Mouse (Mus musculus): ENCODE measurements around the gene Rnf167. TPM values are rescaled to one million over a fixed set of nuclear protein-coding genes. Genes with fewer than 3 reads are reported as not detected.
A peak's percentile ranks its signal among the peaks of the same experiment; 100 is the strongest.

Gene Rnf167
- polyA plus RNA-seq, 1 experiment from 2014 or later = 92.9 TPM

- no peak for ATAC-seq (ENCODE audit: insufficient read depth, low FRiP score, low TSS enrichment)
- 93% methylated on average over 9 of the region's 9 CpGs for WGBS
- Histone ChIP-seq H3K4me1 (ENCODE audit: control insufficient read depth, insufficient read depth, low read length) (0 out of 2 replicates have a peak, but pooled peaks cover 4% of the 10 kb centered on the region), H3K9ac (ENCODE audit: low read length) (no peak overlapping the region), H3K9me3 (ENCODE audit: control insufficient read depth, low read length) (no peaks in the 10 kb centered on the region), H3K27ac (ENCODE audit: low read depth, low read length) (no peak overlapping the region), H3K36me3 (ENCODE audit: control insufficient read depth, insufficient read depth, low read length) (peaks cover 14% of the 10 kb centered on the region; the same call in 1 of the 2 replicates), H3K27me3 (ENCODE audit: control insufficient read depth, insufficient read depth, low read length) (no peaks in the 10 kb centered on the region), H3K4me3 (ENCODE audit: low read depth, low read length) (no peak overlapping the region), H3K4me2 (ENCODE audit: low read depth) (no peak overlapping the region)
- DNase-seq (ENCODE audit: low spot score) = no peak
Measured at GRCm38 (mm10) chr11:70664741-70665140, 17.7 kb downstream of the Rnf167 start.

DNA sequence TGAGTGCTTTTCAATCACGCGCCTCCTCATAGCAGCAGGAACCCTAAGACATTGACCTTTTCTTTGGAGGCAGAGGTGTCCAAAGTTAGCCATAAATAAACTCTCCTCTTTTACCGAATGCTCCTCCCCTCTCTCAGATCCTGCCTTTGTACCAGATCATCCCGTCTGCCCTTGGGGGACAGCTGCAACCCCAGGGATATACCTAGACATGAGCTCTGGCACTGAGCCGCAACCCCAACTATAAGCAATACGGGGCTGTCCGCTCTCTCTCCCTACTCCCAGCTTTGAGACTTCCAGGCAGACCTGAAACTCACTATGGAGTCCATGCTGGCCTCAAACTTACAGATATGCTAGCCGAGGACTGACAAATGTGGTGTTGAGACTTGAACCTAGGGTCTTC, 19.7 kb downstream of the Rnf167 start:
- Histone ChIP-seq H3K27me3 (ENCODE audit: control insufficient read depth, insufficient read depth, low read length) (no peaks in the 10 kb centered on the region), H3K4me1 (ENCODE audit: control insufficient read depth, insufficient read depth, low read length) (peaks cover 8% of the 10 kb centered on the region; the same call in 1 of the 2 replicates), H3K9ac (ENCODE audit: low read length) (no peak overlapping the region), H3K36me3 (ENCODE audit: control insufficient read depth, insufficient read depth, low read length) (peaks cover 14% of the 10 kb centered on the region; the same call in 1 of the 2 replicates), H3K4me2 (ENCODE audit: low read depth) (no peak overlapping the region), H3K9me3 (ENCODE audit: control insufficient read depth, low read length) (no peaks in the 10 kb centered on the region), H3K27ac (ENCODE audit: low read depth, low read length) (no peak overlapping the region), H3K4me3 (ENCODE audit: low read depth, low read length) (no peak overlapping the region)
- 94% methylated on average over 8 of the region's 8 CpGs for WGBS
- ATAC-seq (ENCODE audit: insufficient read depth, low FRiP score, low TSS enrichment) (no peak), DNase-seq (ENCODE audit: low spot score) (no peak)

DNA sequence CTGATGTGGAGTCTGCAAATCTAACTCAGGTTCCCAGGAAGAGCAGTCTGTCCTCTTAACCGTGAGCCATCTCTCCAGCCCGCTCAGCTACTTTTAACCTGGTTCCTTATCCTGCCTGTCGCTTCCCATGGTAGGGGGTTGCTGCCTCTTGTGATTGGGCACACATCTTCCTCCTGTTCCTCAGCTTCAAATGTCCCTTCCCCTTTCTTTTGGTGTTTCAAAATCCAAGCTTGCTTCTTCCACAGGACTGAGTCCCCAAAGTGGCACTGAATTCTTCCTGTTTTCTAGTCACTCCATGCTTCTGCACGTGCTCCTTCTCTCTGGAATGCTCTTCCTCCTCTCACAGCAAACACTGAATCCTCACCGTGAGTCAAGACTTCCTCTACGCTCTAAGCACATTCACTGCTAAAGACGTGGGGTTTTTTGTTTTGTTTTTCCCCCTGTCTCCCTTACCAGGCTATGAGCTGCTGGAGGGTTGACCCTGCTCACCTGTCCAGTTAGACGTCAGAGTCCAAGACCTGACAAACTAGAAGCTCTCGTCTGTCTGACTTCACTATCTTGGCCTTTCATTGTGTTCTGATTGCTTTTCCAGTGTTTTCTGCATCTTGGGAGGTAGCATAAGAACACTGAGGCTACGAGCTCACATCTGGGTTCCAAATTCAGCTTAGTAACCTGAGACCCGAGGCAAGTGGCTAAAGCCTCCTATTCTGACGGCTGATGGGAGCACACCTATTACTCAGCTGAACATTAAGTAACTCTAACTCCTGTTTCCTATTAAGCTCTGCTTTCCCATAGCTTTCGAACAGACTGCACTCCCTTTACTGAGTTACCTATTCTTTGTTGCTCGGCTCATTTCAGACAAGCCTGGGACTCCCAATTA, 20.5 kb downstream of the Rnf167 start:
- Histone ChIP-seq H3K27me3 (ENCODE audit: control insufficient read depth, insufficient read depth, low read length) (no peaks in the 10 kb centered on the region), H3K27ac (ENCODE audit: low read depth, low read length) (peak overlapping the region; percentile 93), H3K4me1 (ENCODE audit: control insufficient read depth, insufficient read depth, low read length) (peaks cover 8% of the 10 kb centered on the region; the same call in 1 of the 2 replicates), H3K4me3 (ENCODE audit: low read depth, low read length) (peak overlapping the region; percentile 60), H3K36me3 (ENCODE audit: control insufficient read depth, insufficient read depth, low read length) (peaks cover 13% of the 10 kb centered on the region; the same call in 1 of the 2 replicates), H3K9me3 (ENCODE audit: control insufficient read depth, low read length) (no peaks in the 10 kb centered on the region), H3K4me2 (ENCODE audit: low read depth) (peak overlapping the region; percentile 79), H3K9ac (ENCODE audit: low read length) (no peak overlapping the region)
- DNase-seq (ENCODE audit: low spot score) (no peak), ATAC-seq (ENCODE audit: insufficient read depth, low FRiP score, low TSS enrichment) (no peak)
- whole genome bisulfite sequencing = 73% methylated on average over 14 of the region's 14 CpGs

DNA sequence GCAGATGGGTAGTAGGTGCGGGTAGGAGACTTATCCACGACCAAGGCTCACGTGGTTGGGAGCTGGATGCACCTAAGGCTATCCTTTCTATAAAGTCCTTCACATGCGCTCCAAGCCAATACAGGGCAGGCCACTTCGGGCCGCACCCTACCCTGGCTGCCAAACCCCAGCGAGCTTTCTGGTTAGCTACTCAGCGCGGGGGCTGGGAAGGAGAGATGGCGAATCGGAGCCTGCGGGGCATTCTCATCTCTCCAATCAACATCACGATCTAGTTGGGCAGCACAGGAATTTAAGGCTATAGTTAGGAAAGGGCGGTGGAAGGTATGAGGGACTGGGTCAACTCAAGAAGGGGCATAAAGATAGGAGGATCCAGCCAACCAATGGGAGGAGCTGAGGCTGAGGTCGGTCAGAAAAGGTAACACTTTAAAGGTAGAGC, 21.3 kb downstream of the Rnf167 start:
- peak overlapping the region; percentile 93 for H3K27ac ChIP-seq (ENCODE audit: low read depth, low read length)
- H3K4me3 ChIP-seq (ENCODE audit: low read depth, low read length) = peak overlapping the region; percentile 60
- peak overlapping the region; percentile 79 for H3K4me2 ChIP-seq (ENCODE audit: low read depth)
- peaks cover 8% of the 10 kb centered on the region; the same call in 1 of the 2 replicates for H3K4me1 ChIP-seq (ENCODE audit: control insufficient read depth, insufficient read depth, low read length)
- H3K36me3 ChIP-seq (ENCODE audit: control insufficient read depth, insufficient read depth, low read length) = peaks cover 8% of the 10 kb centered on the region; the same call in 1 of the 2 replicates
- ATAC-seq (ENCODE audit: insufficient read depth, low FRiP score, low TSS enrichment) (peak; percentile 40), DNase-seq (ENCODE audit: low spot score) (no peak)
- no peaks in the 10 kb centered on the region for H3K27me3 ChIP-seq (ENCODE audit: control insufficient read depth, insufficient read depth, low read length)
- peak overlapping the region; percentile 49 for H3K9ac ChIP-seq (ENCODE audit: low read length)
- WGBS = under 1% methylated on average over 15 of the region's 15 CpGs
- H3K9me3 ChIP-seq (ENCODE audit: control insufficient read depth, low read length) = no peaks in the 10 kb centered on the region

DNA sequence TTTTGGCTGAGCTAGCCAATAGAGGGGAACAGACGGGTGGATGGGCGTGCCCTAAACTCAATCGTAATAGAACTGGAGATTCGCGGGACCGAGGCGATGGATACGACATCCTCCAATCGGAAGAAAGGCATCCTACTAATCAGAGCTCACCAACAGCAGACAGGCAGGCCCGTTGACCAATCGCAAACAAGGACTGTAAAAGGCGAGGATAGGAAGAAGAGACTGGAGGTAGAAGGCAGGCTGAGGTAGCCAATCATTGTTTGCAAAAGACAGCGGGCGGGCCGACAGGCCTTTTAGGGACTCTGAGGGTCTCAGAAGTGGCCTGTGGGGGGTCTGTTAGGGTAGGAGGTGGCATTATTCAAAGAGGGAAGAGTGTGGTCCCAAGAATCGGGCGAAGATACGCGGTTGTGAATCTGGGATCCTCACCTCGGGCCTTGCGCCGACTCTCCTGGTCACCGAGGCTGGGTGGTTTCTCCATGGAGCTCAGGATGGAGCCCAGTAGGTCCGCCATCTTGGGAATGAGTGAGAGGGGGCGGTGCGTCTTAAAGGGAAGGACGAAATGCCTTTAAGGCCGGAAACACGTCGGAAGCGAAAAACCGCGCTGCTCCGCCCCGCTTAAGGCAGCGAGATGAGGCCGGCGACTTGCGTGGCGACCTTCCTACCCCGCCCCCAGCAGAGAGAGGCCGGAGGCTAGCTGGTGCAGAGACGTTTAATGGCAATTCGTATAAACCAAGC, 21.9 kb downstream of the Rnf167 start, which contains the start of gene Spag7:
TSS of gene Spag7 (minus strand) at position 646 of the 735 bp plus-strand sequence.
- H3K9me3 ChIP-seq (ENCODE audit: control insufficient read depth, low read length) = no peaks in the 10 kb centered on the region
- H3K27me3 ChIP-seq (ENCODE audit: control insufficient read depth, insufficient read depth, low read length) = no peaks in the 10 kb centered on the region
- WGBS = under 1% methylated on average over 44 of the region's 44 CpGs
- peaks cover 8% of the 10 kb centered on the region; the same call in 1 of the 2 replicates for H3K36me3 ChIP-seq (ENCODE audit: control insufficient read depth, insufficient read depth, low read length)
- peak within 1 kb of the TSS; percentile 98 for H3K4me2 ChIP-seq (ENCODE audit: low read depth)
- H3K9ac ChIP-seq (ENCODE audit: low read length) = peak within 1 kb of the TSS; percentile 74
- peak; percentile 97 for DNase-seq (ENCODE audit: low spot score)
- peaks cover 8% of the 10 kb centered on the region; the same call in 1 of the 2 replicates for H3K4me1 ChIP-seq (ENCODE audit: control insufficient read depth, insufficient read depth, low read length)
- H3K4me3 ChIP-seq (ENCODE audit: low read depth, low read length) = peak within 1 kb of the TSS; percentile 60
- ATAC-seq (ENCODE audit: insufficient read depth, low FRiP score, low TSS enrichment) = peak; percentile 95
- peak within 1 kb of the TSS; percentile 93 for H3K27ac ChIP-seq (ENCODE audit: low read depth, low read length)

DNA sequence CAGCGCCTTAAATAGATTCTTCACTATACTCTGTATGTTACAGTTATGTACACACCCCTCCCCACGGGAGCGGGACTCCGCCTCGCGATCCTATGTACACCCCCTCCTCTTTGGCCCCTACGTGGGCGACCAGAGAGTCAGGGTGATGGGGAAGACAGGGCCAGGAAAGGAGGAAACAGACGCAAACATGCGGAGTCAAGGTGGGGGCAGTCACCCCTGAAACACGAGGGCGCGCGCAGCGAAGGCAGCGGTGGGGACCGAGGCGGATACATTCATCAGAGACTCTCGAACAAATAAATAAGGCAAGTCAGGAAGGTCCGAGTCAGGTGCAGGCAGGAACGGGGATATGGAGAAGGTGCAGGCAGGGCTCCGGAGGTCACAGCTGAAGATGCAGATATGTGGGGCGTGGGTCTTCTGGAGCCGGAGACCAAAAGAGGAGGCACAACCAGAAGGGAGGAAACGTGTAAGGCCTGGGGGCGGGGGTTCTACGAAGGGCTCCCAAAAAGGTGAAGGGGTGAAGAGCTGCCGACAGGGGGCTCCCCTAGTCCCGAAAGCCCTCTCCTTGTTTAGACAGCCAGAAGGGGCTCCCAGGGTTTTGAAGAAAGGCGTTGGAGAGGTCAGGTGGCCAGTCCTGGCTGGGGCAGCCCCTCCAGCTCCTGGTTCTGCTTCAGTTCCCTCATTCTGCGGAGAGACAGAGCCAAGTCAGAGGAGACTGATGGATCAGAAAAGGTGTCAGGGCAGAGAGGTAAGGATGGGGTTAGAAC, 22.7 kb downstream of the Rnf167 start:
- no peaks in the 10 kb centered on the region for H3K27me3 ChIP-seq (ENCODE audit: control insufficient read depth, insufficient read depth, low read length)
- WGBS = under 1% methylated on average over 30 of the region's 31 CpGs
- peak overlapping the region; percentile 74 for H3K9ac ChIP-seq (ENCODE audit: low read length)
- H3K27ac ChIP-seq (ENCODE audit: low read depth, low read length) = peak overlapping the region; percentile 93
- peaks cover 8% of the 10 kb centered on the region; the same call in 1 of the 2 replicates for H3K4me1 ChIP-seq (ENCODE audit: control insufficient read depth, insufficient read depth, low read length)
- peaks cover 4% of the 10 kb centered on the region; the same call in 1 of the 2 replicates for H3K36me3 ChIP-seq (ENCODE audit: control insufficient read depth, insufficient read depth, low read length)
- peak; percentile 80 for DNase-seq (ENCODE audit: low spot score)
- peak overlapping the region; percentile 98 for H3K4me2 ChIP-seq (ENCODE audit: low read depth)
- ATAC-seq (ENCODE audit: insufficient read depth, low FRiP score, low TSS enrichment) = no peak; the same call in none of the 2 replicates
- peak overlapping the region; percentile 60 for H3K4me3 ChIP-seq (ENCODE audit: low read depth, low read length)
- no peaks in the 10 kb centered on the region for H3K9me3 ChIP-seq (ENCODE audit: control insufficient read depth, low read length)

DNA sequence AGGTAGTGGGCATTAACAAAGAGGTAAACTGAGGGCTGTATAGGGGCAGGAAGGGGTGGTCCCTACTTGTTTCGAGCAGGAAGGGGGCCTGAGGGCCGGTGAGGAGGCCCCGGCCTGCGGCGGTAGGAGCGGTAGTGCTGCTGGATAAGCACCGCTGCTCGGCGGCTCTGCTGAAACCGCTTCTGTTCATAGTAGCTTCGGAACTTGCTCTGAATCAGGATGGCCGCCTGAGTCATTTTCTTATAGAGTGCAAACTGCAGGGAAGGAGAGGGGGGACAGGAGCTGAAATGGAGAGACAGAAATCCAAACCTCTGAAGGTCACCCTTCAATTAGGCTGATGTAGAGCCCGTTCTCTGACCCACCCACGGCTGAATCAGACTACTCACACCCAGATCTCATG, 23.4 kb downstream of the Rnf167 start:
- Histone ChIP-seq H3K4me3 (ENCODE audit: low read depth, low read length) (peak overlapping the region; percentile 60), H3K9me3 (ENCODE audit: control insufficient read depth, low read length) (no peaks in the 10 kb centered on the region), H3K36me3 (ENCODE audit: control insufficient read depth, insufficient read depth, low read length) (no peaks in the 10 kb centered on the region), H3K9ac (ENCODE audit: low read length) (peak overlapping the region; percentile 74; the same call in 1 of the 2 replicates), H3K4me2 (ENCODE audit: low read depth) (peak overlapping the region; percentile 98), H3K27ac (ENCODE audit: low read depth, low read length) (peak overlapping the region; percentile 93), H3K27me3 (ENCODE audit: control insufficient read depth, insufficient read depth, low read length) (no peaks in the 10 kb centered on the region), H3K4me1 (ENCODE audit: control insufficient read depth, insufficient read depth, low read length) (peaks cover 8% of the 10 kb centered on the region; the same call in 1 of the 2 replicates)
- 56% methylated on average over 14 of the region's 14 CpGs for WGBS
- DNase-seq (ENCODE audit: low spot score) = peak; percentile 25
- ATAC-seq (ENCODE audit: insufficient read depth, low FRiP score, low TSS enrichment) = no peak

All from neural tube, embryonic 11.5 days (tissue).